Mouse (Mus musculus): Measurements from ENCODE around the gene Cyp2c39. TPM values are rescaled to one million over a fixed set of nuclear protein-coding genes. Genes with fewer than 3 reads are reported as not detected.

Cyp2c39 gene
- polyA plus RNA-seq (2014; fragmentation: Illumina TruSeq; extraction: RNeasy Lipid Tissue Mini Kit (QIAGEN cat#74804); ENCODE audit: low replicate concordance), result not detected

GRCm38 (mm10) chr19:39510534-39510933 is at the start of gene Cyp2c39:
Cyp2c39 (plus strand) TSS chr19:39510862.

GRCm38 (mm10) chr19:39462941-39463340 is 47.7 kb upstream of the Cyp2c39 start, which contains the start of gene Cyp2c38:
Cyp2c38 (minus strand) TSS chr19:39463075.

Other genes with a start within 250 kb of the Cyp2c39 start
- gene Cyp2c29, start 241.5 kb upstream of the Cyp2c39 start, polyA plus RNA-seq (2014; fragmentation: Illumina TruSeq; extraction: RNeasy Lipid Tissue Mini Kit (QIAGEN cat#74804); ENCODE audit: low replicate concordance), result 2,040 TPM
- 19.9 TPM for gene Cyp2c38, start 47.8 kb upstream of the Cyp2c39 start, polyA plus RNA-seq (2014; fragmentation: Illumina TruSeq; extraction: RNeasy Lipid Tissue Mini Kit (QIAGEN cat#74804); ENCODE audit: low replicate concordance)
- gene Cyp2c67, start 138.2 kb downstream of the Cyp2c39 start, polyA plus RNA-seq (2014; fragmentation: Illumina TruSeq; extraction: RNeasy Lipid Tissue Mini Kit (QIAGEN cat#74804); ENCODE audit: low replicate concordance), result 6.3 TPM
- 437 TPM for gene Cyp2c68, start 230.2 kb downstream of the Cyp2c39 start, polyA plus RNA-seq (2014; fragmentation: Illumina TruSeq; extraction: RNeasy Lipid Tissue Mini Kit (QIAGEN cat#74804); ENCODE audit: low replicate concordance)

Data from small intestine, adult 10 weeks (tissue).